Mouse (Mus musculus) stomach, embryonic 15.5 days (tissue): ENCODE measurements at regions not wholly inside any gene's neighbourhood (a gene's known extent, or its start where the extent isn't known, plus 50 kb on each side); places are given as distances from the start of the nearest gene placed in this dataset.

ENCODE experiments used
- ATAC-seq: fragments of 200-750 bp; cut with Nextera tagmentation; 2 replicates; pipeline ENCODE4 v1.8.0; 2017; ENCODE audit warnings: low read depth, moderate number of reproducible peaks, moderate TSS enrichment; ENCODE audit not compliant: insufficient read depth, low FRiP score
- H3K27ac ChIP-seq: fragments of 300-500 bp; sonication (generic); 2 replicates; pipeline ENCODE4 v1.5.1; 2015; ENCODE audit warnings: mild to moderate bottlenecking, inconsistent platforms
- H3K27me3 ChIP-seq: fragments of 300-500 bp; sonication (generic); replicated peaks from 2 replicates; pipeline ENCODE4 v1.6.1; 2015; ENCODE audit warnings: inconsistent platforms
- H3K36me3 ChIP-seq: fragments of 300-500 bp; sonication (generic); 2 replicates; pipeline ENCODE4 v1.6.1; 2015; ENCODE audit warnings: inconsistent platforms
- H3K4me1 ChIP-seq: fragments of 300-500 bp; sonication (generic); 2 replicates; pipeline ENCODE4 v1.6.1; 2015; ENCODE audit warnings: inconsistent platforms
- H3K4me2 ChIP-seq: fragments of 300-500 bp; sonication (generic); 2 replicates; pipeline ENCODE4 v1.6.1; 2015; ENCODE audit warnings: mild to moderate bottlenecking, inconsistent platforms
- H3K4me3 ChIP-seq: fragments of 300-500 bp; sonication (generic); replicated peaks from 2 replicates; pipeline ENCODE4 v1.5.1; 2015; ENCODE audit warnings: inconsistent platforms
- H3K9ac ChIP-seq: fragments of 300-500 bp; sonication (generic); 2 replicates; pipeline ENCODE4 v1.6.1; 2015; ENCODE audit warnings: inconsistent platforms
- H3K9me3 ChIP-seq: fragments of 300-500 bp; sonication (generic); 2 replicates; pipeline ENCODE4 v1.6.1; 2016; ENCODE audit warnings: inconsistent platforms
- WGBS: fragments of 180-500 bp; shearing (Covaris S2); methylation state at CpG from one replicate; pipeline ENCODE4 v1.1.7; 2015; 5-methylcytosine and 5-hydroxymethylcytosine counted together

GRCm38 (mm10) chr13:59212296-59212701 is 372.7 kb downstream of the Agtpbp1 start:
- Histone ChIP-seq H3K4me2 (no peak overlapping the region), H3K4me1 (no peaks in the 10 kb centered on the region), H3K36me3 (no peaks in the 10 kb centered on the region), H3K9me3 (no peaks in the 10 kb centered on the region), H3K27ac (no peak overlapping the region), H3K27me3 (no peaks in the 10 kb centered on the region), H3K4me3 (no peak overlapping the region), H3K9ac (no peak overlapping the region)
- no peak for ATAC-seq
- WGBS: 77% methylated on average over 15 of the region's 15 CpGs

- WGBS: 62% methylated on average over 5 of the region's 5 CpGs
- Histone ChIP-seq H3K9ac (no peak overlapping the region), H3K4me1 (no peaks in the 10 kb centered on the region), H3K9me3 (no peaks in the 10 kb centered on the region), H3K36me3 (no peaks in the 10 kb centered on the region), H3K4me2 (no peak overlapping the region), H3K27ac (no peak overlapping the region), H3K4me3 (no peak overlapping the region), H3K27me3 (no peaks in the 10 kb centered on the region)
- no peak for ATAC-seq
Observed at GRCm38 (mm10) chr13:59210828-59211227, 374.2 kb downstream of the Agtpbp1 start.

GRCm38 (mm10) chr13:59206186-59206585 is 378.8 kb downstream of the Agtpbp1 start:
- ATAC-seq: no peak
- 75% methylated on average over 3 of the region's 3 CpGs for WGBS
- H3K27ac ChIP-seq: no peak overlapping the region
- no peaks in the 10 kb centered on the region for H3K36me3 ChIP-seq
- H3K9me3 ChIP-seq: no peaks in the 10 kb centered on the region
- no peaks in the 10 kb centered on the region for H3K4me1 ChIP-seq
- H3K4me3 ChIP-seq: no peak overlapping the region
- no peak overlapping the region for H3K4me2 ChIP-seq
- no peaks in the 10 kb centered on the region for H3K27me3 ChIP-seq
- no peak overlapping the region for H3K9ac ChIP-seq

GRCm38 (mm10) chr13:59204506-59204905 is 380.5 kb downstream of the Agtpbp1 start:
- Histone ChIP-seq H3K4me2 (no peak overlapping the region), H3K4me1 (no peaks in the 10 kb centered on the region), H3K4me3 (no peak overlapping the region), H3K27me3 (no peaks in the 10 kb centered on the region), H3K36me3 (no peaks in the 10 kb centered on the region), H3K9ac (no peak overlapping the region), H3K27ac (no peak overlapping the region), H3K9me3 (no peaks in the 10 kb centered on the region)
- ATAC-seq: no peak
- 90% methylated on average over 2 of the region's 2 CpGs for WGBS

GRCm38 (mm10) chr13:59196311-59196710 is 388.7 kb downstream of the Agtpbp1 start:
- no peak overlapping the region for H3K4me2 ChIP-seq
- H3K9me3 ChIP-seq: no peaks in the 10 kb centered on the region
- H3K27me3 ChIP-seq: no peaks in the 10 kb centered on the region
- 66% methylated on average over 5 of the region's 5 CpGs for WGBS
- ATAC-seq: no peak
- no peak overlapping the region for H3K9ac ChIP-seq
- H3K4me1 ChIP-seq: no peaks in the 10 kb centered on the region
- no peak overlapping the region for H3K27ac ChIP-seq
- no peaks in the 10 kb centered on the region for H3K36me3 ChIP-seq
- H3K4me3 ChIP-seq: no peak overlapping the region

GRCm38 (mm10) chr13:59188431-59188830 is 382.1 kb downstream of the Ntrk2 start:
- no peaks in the 10 kb centered on the region for H3K27me3 ChIP-seq
- 84% methylated on average over 11 of the region's 11 CpGs for WGBS
- no peaks in the 10 kb centered on the region for H3K9me3 ChIP-seq
- H3K27ac ChIP-seq: no peak overlapping the region
- no peak overlapping the region for H3K4me2 ChIP-seq
- H3K36me3 ChIP-seq: no peaks in the 10 kb centered on the region
- no peak overlapping the region for H3K9ac ChIP-seq
- H3K4me1 ChIP-seq: no peaks in the 10 kb centered on the region
- H3K4me3 ChIP-seq: no peak overlapping the region
- no peak for ATAC-seq
